Mouse (Mus musculus) left cerebral cortex, postnatal 4 days (tissue): ENCODE measurements at regions not wholly inside any gene's neighbourhood (a gene's known extent, or its start where the extent isn't known, plus 50 kb on each side); places are given as distances from the start of the nearest gene placed in this dataset.

ENCODE experiments used
- DNase-seq: peaks from one replicate; pipeline ENCODE4 v3.0.0-alpha.2; 2022
- intact Hi-C: fragments of 180-260 bp; cut with DNase I; formaldehyde crosslinking; loops from one replicate; pipeline ENCODE4 v1.15.1; 2025

DNA sequence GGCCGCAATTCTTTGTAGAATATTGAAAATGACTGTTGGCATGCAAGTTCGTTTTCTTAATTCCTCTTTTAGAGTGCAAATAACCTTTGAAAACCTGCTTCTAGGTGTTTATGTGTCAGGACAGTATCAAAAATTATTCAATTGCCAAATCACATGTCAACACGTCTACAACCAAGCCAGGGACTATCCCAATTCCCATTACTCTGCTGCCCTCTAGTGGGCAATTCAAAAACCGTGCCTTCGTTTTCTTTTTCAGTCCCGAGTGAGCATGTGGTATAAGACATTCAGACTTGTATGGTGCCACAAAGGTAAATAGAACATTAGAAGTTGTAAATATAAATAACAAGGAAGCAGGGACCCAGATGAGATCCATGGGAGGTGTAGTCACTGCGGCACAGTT is 563.1 kb downstream of the Tox3 start:
- intact Hi-C loops: loop anchor here (10.0 kb wide), 1 partner anchor 1030 kb away; no protein-coding TSS in a partner anchor

DNA sequence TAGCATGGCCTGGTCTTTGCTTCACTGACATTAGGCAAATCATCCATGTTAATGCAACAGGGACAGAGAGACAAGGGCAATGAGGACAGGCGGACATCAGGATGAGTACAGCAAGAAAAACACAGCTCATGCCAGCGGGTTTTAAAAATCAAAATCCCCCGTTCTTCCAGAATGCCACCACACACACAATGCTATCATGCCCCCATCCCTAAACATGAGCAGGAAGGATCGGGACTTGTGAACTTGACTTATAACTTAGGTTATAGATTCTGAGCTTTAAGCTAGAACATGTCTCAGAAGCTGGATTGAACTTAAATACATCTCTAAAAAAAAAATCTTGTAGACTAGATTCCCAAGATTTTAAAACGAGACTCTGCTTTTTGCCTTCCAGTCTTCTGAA is 564.8 kb downstream of the Tox3 start:
- intact Hi-C loops: loop anchor here (5.0 to 10.0 kb wide), 2 partner anchors 741 to 1029 kb away; partner anchors contain the start of gene Sall1
- no peak for DNase-seq

More for the DNA sequence above, 563.1 kb downstream of the Tox3 start:
- peak; percentile 72 for DNase-seq

DNA sequence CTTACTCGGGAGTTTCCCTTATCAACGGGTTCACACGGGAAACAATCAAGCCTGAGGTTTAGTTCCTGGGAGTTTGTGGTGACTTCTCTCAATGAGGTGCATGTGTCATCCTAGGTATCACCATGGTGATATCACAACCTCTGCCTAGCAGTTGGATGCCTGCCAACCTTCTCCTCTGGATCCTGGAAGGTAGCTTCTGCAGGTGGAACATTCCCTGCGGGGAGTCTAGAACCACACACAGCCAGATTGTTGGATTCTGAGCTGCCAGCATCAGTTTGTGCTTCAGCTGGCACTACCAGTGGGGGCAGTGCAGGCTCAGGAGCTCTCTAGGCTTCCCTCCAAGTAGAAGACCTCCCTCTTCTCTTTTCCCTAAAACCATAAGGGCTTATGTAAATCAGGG is 581.8 kb downstream of the Tox3 start:
- DNase-seq: peak; percentile 27

DNA sequence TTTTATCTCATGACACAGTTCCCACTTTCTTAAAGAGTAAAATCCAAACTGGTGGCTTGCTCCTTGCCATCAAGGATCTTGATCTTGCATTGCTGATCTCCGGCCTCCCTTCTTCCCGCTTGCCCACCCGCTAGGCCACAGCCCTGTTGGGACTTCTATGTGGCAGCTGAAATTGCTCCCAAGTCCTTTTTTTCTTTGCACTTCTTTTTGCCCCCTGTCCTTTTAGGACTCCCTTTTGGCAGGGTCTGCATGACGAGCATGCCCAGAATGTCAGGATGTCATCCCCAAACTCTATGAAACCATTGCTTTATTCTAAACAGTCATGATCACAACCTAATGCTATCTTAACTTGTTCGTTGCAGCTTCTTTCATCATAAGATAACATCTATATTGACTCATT is 588.6 kb downstream of the Tox3 start:
- intact Hi-C loops: no loop called here
- DNase-seq: no peak

More for the DNA sequence above, 581.8 kb downstream of the Tox3 start:
- intact Hi-C loops: no loop called here

DNA sequence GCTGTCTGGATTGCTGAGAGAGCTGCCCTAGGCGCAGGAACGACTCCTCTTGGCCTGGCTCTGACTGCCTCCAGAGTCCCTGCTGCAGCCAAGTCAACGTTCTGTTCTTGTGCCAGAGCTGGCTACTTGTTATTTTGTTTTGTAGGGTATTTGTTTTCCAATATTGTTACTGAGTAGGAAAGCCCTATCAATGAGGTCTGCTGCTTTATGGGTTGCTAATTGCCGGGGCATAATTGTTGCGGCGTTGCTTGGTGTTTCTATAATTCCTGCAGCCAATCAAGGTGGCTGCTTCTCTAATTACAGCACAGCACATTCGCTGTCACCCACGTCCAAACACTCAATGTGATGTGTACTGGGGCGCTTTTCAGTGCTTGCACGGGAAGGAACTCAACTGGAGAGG is 589.4 kb downstream of the Tox3 start:
- peak; percentile 24 for DNase-seq
- intact Hi-C loops: no loop called here

DNA sequence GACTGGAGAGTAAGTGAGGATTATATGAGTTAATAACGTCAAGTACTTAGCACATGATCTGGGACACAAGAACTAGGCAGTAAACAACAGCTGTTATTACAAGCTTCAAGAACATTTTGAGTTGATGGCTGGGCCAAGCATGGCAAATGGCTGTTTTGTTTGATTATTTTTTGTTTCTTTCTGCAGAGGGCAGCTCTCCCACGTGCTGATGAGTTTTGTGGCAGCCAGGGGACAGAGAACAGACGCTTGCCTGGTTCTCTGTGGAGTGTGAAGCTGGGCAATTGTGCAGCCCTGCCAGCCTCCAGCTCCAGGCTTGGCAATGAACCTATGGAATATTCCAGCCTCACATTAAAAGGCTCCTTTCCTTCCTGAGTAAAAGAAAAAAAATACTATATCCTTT is 592.2 kb downstream of the Tox3 start:
- intact Hi-C loops: no loop called here
- peak; percentile 44 for DNase-seq

DNA sequence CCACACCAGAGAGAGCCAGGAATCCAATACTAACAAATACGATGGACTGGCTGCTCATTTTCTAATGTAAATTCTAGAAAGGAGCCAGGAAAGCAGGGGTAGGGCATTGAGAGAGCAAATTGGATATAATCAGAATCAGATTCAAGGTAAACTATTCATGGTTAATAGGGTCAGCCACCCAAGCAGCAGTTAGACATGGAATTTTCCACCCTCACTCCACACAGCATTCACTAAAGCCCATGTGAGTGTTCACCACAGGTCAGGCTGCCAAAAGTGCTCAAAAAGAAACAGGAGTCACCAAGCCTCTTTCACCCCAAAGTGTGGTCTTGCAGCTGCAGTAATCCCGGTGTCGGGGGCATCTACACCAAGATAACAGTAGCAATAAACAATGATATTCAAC is 596.9 kb downstream of the Tox3 start:
- intact Hi-C loops: no loop called here
- no peak for DNase-seq

DNA sequence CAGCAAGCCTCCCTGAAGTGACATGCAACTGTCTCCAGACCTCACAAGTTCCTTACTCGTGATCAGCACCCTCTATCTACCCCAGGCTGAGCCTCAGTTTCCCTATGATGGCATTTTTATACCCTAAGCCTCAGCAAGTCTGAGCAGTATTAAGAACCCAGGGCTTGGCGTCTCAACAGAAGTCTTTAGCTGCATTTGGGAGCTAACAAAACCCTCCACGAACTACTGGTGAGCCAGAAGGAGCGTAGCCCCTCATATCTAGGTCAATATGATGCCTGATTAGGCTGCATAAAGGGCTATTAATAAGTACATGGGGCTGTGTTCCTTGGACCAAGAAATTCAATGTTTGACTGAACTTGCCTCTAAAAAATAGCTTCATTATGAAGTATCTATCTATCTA is 600.4 kb downstream of the Tox3 start:
- intact Hi-C loops: no loop called here
- no peak for DNase-seq

DNA sequence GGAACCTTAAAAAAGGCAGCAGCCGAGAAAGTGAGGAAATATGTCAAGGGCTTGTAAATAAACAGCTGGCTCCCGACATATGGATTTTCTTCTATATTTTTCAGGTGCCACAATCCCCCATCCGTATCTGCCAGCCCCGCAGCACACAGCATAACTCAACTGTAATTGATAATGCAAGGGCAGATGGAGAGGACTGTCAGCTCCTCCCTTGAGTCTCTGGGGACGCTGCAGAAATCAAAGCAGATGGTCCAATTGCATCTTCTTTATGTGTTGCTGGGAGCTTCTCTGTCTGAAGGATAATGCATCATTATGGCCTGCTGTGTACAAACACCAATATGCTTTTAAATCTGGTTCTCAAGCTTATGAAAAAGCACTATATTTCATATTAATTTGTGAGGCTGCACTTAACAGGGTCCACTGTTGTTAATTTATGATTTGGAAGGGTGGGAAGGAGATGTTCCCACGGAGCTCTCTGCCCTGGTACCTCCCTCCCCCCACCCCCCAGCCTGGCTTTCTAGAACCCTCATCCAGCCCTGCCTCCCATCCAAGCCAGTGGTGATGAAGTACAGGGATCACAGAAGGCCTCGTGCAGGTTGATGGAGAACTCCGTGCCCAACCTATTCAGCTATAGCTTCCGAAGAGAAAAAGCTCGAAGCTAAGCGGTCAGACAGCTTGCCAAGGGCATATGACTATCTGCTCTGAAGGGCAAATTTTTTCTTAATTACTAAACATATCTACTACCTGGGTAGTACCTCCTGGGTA is 603.7 kb downstream of the Tox3 start:
- peak; percentile 74 for DNase-seq
- intact Hi-C loops: no loop called here

DNA sequence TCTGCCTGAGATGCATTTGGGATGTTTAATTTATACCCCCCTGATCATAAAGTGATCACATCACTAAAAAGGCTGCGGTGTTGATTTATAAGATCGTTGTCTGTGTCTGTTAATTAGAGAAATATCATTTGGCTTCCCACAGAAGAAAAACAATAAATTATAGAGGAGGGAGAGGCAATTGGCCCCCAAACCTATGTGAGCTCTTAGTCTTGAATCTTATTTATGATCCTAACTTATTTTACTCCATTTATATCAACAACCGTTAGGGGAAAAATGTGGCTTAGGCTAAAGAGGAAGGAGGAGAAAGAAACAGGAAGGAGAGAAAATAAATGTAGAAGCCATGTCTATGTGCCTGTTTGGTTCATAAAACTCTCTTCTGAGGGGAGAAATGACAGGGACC is 609.5 kb downstream of the Tox3 start:
- intact Hi-C loops: no loop called here

DNA sequence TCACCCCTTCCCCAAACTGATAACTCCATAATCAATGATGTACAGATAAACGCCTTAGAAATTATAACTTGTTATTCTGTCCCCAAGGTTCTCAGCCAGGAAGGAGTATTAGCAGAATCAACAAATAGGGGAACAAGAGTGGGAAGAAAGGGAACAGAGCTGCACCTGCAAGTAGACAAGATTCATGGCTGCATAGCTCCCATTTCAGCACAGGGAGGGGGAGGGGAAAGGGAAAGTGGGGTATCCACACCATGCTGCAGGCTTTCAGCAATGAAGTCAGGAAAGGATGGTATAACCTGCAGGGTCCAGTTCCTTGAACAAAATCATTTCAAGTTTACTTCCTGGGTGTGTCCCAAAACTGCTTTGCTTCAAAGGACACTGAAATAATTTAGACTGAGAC is 610.5 kb downstream of the Tox3 start:
- intact Hi-C loops: no loop called here
- no peak for DNase-seq

More for the DNA sequence above, 609.5 kb downstream of the Tox3 start:
- DNase-seq: no peak

DNA sequence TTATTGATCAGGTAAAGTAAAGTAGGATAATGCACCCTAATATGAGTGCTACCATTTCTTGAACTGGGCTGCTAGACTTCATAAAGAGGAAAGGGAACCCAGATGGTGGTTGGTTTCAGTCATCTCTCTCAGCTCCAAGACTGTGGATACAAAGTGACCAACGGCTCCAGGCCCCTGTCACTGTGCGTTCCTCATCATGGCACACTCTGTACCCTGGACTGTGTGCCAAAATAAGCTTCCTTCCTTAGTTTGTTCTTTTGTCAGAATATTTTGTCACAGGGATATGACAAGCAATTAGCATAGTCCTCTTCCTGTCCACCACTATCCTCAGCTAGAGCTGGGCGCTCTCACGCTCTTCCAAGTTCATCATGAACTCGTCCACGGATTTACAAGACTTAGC is 620.9 kb downstream of the Tox3 start:
- intact Hi-C loops: no loop called here
- DNase-seq: no peak

DNA sequence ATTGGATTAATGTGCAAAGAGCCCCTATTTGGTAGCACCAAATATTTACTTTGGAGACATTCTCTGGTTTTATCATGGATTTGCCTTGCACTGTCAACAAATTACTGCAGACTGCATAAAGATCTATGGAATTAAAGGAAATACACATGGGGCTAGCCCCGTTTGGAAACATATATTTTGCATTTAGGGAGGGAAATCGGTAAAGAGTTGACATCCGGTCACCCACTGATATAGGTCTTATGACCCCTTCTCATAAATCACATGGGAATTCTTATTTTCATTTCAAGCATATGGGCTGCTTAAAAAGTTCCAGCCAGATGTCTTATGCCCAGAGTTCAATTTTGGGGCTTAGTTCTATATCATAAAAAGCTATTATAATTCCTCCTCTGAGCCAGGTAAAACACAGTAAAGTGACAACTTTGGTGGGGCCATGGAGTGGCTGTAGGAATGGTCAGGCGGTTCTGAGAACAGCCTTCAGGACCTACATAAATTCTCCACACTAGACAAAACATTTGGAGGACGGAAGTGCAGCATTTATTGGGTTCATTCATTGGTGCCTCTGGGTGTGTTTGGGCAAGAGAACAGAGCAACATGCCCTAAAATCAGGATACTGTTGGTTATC is 626.3 kb downstream of the Tox3 start:
- intact Hi-C loops: no loop called here
- no peak for DNase-seq

DNA sequence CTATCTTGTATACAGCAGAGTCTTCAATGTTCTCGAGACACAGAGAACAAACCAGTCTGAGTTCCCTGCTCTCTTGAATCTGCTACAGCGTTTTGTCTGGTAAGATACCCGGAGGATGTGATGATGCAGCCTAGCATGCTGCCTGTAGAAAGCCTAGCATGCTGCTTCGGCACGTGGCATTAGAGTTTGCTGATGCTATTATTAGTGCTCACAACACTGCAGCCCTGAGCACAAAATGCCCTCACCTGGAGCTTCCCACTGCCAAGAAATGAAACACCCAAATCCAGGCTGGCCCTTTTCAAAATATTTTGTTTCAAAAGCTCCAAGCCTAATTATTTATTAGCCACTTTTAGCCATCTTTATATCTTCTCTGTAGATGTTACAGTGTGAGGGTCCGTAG is 634.3 kb downstream of the Tox3 start:
- intact Hi-C loops: no loop called here
- DNase-seq: no peak

DNA sequence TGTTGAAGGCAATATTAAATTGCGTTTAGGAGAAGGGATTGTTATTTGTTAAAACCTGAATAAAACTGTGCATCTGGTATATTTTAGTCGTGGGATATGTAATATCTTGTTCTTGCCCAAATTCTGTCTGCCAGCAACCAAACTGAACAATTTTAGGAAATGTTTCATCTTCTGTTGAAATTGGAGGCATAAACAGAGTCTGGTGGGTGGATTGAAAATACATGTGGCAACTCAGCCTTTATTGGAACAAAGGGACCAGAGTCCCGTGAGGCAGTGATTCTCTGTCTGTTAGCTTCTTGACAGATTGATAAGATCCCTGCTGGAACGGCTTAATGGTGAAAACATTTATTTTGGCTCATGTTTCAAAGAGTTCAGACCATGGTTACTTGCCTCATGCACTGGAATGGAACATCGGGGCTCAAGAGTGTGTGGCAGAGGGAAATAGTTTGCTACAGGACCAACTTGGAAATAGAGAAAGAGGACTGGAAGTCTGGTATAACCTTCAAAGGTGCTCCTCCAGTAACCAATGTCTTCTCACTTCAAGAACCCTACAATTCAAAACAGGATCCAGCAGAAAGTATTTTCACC is 640.7 kb downstream of the Tox3 start:
- intact Hi-C loops: no loop called here
- DNase-seq: no peak

DNA sequence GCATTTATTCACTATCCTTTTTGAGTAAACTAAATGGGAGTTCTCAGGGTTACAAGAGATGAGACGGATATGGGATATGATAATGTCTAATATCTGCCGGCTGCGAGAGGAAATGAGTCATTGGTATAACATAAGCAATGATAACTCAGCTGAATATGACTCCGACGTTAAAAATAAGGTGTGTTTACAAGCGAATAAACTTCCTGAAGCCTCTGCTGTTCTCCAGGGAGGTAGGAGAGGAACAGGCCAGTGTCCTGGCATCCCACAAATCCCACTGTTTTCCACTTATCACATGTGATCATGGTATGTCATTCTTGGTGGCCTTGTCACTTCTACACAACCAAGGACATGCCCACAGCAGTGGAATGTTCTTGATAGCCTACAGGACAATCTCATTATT is 641.7 kb upstream of the Sall1 start:
- no peak for DNase-seq
- intact Hi-C loops: no loop called here

DNA sequence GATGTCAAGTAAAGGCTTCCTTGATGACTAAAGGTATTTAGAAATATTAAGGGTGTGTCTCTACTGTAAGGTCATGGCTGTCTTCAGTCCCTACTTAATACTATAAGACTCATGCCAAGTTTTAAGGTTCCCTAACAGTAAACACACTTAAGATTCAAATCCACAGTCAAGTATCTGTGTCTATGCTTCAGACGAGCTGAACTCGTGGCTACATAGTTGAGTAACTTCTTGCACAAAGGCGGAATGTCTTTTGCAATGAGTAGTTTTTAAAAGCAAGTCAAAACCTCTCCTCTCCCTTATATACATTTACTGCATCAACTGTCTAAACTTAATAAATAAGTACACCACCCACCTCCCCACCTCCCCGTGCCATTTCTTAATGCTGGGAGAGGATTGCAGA is 637.0 kb upstream of the Sall1 start:
- no peak for DNase-seq
- intact Hi-C loops: no loop called here

DNA sequence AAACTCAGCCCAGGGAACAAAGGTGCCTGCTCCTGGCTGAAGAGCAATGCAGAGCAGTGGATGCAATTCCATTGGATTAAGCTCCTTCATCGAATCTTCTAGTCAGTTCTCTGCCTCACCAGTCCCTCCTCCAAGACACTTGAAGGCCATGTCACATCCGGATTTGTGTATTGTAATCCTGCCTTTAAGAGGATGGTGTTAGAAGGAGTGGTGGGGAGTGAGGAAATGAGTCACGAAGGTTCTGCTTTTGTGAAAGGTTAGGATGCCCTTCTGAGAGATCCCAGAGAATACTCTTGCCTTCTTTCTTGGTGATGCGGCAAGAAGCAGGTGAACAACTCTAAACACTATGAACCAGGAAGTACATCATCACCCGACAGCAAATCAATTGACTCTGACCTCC is 636.4 kb upstream of the Sall1 start:
- no peak for DNase-seq
- intact Hi-C loops: no loop called here

DNA sequence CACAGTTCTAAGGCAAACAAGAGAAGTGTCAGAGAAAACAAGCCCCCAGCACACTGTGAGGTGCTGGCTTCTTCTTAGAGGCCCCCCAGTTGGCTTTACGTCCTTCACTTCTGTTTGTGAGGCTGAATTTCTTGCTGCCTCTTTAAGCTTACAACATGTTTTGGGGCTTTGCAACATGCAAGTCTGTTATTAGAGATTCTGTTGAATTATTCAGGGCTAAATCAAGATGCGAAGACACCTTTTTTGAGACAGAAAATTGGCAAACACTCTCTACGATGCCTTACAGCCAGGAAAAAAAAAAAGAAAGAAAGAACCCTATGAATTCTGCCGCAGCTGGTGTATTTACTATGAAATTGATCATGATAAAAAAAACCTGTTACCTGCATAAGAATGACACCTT is 635.6 kb upstream of the Sall1 start:
- intact Hi-C loops: no loop called here

DNA sequence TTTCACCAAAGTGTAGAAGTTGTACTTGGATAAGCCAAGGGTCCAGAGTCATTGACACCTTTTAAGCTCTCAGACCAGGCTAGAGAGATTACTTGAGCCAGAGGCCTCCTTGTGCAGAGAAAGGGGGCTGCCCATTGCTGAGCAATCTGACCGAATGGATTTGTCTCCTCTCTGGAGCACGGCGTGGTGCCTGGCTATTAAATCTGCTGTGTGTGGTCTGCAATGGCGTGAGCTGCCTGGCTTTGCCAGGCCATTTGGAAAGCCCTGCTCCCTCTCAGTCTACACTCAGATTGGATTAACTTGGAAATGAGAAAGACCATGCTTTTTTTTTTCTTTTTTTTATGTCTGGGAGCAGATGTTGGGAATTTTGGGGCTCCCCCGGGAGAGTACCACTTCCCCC is 633.3 kb upstream of the Sall1 start:
- intact Hi-C loops: no loop called here
- peak; percentile 66 for DNase-seq

More for the DNA sequence above, 635.6 kb upstream of the Sall1 start:
- DNase-seq: no peak

DNA sequence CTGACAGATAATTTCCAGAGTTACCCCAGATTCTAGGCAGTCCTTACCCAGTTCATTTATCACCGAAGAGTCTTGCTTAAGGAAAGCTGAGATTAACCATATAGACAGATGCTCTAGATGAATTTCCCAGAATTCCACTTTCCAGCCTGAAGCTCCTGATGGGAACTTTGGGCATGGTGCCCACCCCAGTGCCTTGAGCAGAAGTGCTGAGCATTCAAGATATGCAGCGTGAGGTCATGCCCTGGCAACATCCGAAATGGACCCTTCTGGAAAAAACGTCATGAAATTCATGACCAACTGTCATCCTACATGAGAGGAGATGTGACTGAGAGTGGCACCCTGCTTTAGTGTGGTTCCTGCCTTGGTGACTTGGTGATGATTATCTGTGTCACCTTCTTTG is 629.9 kb upstream of the Sall1 start:
- peak; percentile 74 for DNase-seq
- intact Hi-C loops: no loop called here

DNA sequence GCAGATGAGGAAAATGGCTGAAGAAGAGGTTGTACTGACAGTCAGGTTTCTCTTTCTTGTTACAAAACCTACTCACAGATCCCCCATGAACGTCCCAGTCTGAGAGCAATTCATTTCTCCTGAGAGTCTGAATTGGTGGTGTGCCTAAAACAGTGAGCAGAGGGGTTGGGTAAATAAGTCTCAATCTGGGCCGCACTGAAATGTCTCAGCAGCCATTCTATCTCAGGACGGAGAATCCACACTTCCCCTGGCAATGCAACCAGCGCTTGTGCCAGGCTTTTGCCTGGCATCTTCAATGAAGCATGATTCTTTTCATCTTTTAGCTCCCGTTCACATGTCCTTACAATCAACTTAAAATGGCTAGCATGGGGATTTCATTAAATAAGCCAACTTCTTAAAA is 628.7 kb upstream of the Sall1 start:
- intact Hi-C loops: no loop called here
- peak; percentile 10 for DNase-seq
